Mouse (Mus musculus) granulocyte monocyte progenitor cell, adult 5-6 weeks (primary cell): ENCODE measurements at regions not wholly inside any gene's neighbourhood (a gene's known extent, or its start where the extent isn't known, plus 50 kb on each side); places are given as distances from the start of the nearest gene placed in this dataset.

ENCODE experiments used
- ATAC-seq: replicated peaks from 2 replicates; pipeline ENCODE4 v1.8.0; 2016; ENCODE audit warnings: mild to moderate bottlenecking, moderate TSS enrichment, inconsistent platforms; ENCODE audit not compliant: poor library complexity, severe bottlenecking

DNA sequence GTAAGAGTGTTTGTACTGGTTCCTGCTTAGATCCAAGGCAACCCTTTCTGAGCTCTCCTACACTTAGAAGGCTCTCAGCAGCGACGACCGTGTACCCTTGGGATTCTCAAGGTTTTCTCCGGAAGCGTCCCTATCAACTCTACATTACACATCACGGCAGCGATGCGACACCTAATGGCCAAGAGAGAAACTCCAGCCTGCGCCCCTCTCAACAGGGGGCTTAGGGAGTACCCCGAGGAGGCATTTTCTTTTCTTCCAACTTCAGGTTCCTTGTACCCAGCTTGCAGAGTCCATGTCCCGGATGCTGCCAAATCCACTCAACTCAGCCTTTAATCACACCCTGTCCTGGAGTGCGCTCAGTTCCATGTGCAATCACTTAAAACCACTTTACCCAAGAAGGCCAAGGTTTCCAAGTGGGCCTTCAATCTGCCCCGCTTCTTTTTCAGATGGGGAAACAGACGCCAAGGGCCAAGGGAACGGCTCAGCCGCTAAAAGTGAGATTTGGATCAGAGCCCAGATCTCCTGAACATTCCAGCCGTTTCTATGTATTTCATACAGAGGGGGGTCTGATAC, 186.9 kb upstream of the Fbxo11 start:
- peak; percentile 70 for ATAC-seq

- peak; percentile 67 for ATAC-seq
Observed at GRCm38 (mm10) chr17:88255744-88256598, 184.5 kb upstream of the Foxn2 start.

- ATAC-seq: peak; percentile 62
Observed at GRCm38 (mm10) chr17:88256599-88257544, 183.6 kb upstream of the Foxn2 start.

DNA sequence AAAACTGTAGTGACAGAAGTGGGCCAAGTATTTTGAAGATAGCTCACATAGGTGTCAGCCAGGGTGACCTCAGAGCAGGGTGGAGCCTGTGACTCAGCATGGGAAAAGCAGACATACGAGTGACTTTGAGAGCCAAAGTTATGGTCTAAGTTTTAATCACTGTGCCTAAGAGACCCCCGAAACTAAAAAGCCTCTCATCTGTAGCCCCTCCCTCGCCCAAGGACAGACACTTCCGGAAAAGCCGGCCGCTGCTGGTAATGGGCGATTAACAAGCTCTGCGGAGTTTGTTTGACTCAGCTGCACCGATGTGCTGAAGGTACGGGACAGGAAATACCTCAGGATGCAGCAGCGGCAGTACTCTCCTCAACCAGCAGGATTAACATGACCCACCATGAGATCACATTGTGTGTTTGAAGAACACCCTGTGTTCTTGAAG, 182.1 kb upstream of the Foxn2 start:
- ATAC-seq: peak; percentile 51

- ATAC-seq: no peak
Observed at GRCm38 (mm10) chr17:88260176-88260575, 180.3 kb upstream of the Foxn2 start.

DNA sequence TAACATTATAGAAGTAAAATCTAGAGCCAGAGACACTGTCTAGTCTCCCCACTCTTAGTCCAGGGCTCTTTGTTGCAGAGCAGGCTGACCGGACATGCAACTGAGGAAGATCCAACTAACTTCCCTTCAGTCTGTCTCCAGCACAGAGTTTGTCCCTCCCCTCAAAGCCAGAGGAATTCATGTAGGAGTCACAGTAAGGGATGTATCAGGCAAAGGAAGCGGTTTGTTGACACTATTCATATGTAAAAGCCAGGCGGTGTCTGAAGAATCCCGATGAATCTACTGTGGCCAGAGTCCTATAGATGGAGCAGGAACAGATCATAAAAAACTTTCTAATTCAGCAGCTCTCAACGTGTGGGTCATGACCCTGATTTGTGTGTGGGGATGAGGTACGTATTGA, 179.7 kb upstream of the Foxn2 start:
- no peak for ATAC-seq

GRCm38 (mm10) chr17:88261556-88261955, 179.0 kb upstream of the Foxn2 start:
- ATAC-seq: no peak

- ATAC-seq: no peak
Observed at GRCm38 (mm10) chr17:88262326-88263187, 178.0 kb upstream of the Foxn2 start.

- ATAC-seq: no peak
Observed at GRCm38 (mm10) chr17:88265291-88265690, 175.2 kb upstream of the Foxn2 start.

DNA sequence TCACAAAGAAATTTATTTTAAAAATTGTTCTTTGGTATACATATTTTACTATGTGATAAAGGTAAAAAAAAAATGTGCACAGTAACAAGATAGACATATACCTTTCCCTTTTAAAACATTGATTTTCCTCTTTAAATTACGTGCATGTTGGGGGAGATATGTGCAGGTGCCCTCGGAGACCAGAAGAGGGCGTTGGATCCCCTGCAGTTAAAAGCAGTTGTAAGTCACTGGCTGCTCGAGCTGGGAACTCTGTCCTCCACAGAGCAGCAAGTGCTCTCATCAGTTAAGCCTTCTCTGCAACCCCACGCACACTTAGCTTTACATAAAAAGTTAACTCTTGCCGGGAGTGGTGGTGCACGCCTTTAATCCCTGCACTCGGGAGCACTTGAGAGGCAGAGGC, 172.3 kb upstream of the Foxn2 start:
- no peak for ATAC-seq

GRCm38 (mm10) chr17:88268802-88269201, 171.7 kb upstream of the Foxn2 start:
- no peak for ATAC-seq

GRCm38 (mm10) chr17:88270896-88271295, 169.6 kb upstream of the Foxn2 start:
- no peak for ATAC-seq

DNA sequence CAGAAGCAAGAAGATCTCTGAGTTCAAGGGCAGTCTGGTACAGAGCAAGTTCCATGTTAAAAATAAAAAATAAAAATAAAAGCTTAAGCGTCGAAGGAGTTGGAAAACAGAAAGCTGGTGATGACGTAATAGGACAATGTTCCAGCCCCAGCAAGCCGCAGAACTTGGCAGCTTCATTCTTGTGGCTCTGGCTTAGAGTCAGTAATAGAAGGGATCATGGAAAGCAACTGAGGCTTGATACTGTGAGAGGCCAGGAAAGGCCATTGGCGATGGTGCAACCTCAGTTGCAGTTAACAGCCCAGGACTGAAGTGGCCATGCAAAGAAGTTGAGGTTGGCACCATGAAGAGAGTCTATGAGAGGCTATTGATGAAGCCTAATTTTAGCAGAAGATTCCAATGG, 168.3 kb upstream of the Foxn2 start:
- no peak for ATAC-seq

DNA sequence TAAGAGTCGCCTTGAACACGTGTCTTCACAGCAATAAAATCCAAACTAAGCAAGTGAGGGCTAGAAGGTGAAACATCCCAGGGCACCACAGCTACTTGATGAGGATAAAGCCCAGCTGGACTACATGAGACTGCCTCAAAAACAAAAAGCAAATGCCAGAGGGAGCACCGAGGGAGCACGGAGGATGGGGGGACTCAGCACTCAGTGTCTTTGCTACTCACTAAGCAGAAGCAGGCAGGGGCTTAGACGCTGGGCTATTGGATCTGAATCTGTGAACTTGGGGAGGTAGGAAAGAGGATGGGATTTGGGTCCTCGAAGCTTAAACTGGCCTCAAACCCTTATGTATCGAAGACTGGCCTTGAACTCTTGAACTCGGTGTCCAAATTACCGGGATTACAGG, 167.0 kb upstream of the Foxn2 start:
- no peak for ATAC-seq

DNA sequence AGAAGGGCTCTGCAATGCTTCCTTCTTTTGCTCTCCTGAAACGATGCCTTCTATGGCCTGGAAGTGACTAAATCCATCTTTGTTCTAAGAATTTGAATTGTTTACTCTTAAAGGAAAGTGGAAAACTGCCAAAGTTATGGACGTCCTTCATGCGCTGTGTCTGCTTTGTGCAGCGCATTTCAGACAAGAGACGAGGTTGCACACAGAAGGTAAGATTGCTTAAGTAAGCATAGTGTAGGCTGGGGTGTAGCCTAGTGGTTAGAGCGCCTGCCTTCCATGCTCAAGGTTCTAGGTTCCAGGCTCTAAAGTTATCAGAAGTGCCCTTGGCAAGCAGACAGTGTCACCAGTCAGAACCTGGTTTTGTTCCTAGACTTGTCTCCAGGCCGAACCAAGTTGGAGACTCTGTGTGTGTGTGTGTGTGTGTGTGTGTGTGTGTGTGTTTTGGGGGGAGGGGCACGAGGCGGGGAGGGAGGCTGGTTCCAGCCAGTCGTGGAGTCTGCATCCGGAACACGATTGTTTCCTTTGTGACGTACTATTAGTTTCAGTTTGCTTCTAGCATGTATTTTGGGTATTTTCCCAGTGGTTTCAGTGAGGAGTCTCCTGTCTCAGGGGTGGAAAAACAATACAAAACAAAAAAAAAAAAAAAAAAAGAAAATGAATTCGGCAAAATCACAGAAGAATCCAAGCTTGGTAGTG, 166.4 kb upstream of the Foxn2 start:
- peak; percentile 59 for ATAC-seq

DNA sequence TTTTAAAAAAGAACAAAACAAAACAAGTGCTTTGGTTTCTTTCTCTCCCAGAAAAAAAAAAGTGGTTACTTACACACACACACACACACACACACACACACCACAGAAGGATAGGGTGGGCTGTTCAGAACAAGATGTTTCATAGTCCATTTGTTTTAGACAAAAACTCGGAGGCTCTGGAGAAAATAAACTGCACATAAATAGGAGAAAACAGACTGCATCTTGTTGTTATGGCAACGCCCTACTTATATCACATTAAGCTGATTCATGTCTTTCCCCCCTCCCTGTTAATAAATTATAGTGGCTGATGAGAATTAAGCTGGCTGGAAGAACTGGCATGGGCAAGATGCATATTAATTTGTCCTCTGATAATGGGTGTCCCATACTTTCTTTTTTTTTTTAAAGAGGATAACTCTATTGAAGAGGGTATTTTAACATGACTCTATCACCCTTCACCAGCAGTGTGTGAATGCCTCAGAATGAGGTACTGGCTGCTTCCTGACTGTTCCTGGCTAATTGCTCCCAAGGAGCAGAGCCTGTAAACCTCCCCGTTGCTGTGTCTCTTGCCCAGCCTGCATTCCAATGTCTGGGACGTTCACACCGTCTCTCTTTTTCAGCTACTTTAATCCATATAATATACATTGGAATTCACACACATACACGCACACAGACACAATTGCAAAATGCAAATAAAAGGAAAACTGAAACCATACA, 165.6 kb upstream of the Foxn2 start:
- ATAC-seq: no peak

DNA sequence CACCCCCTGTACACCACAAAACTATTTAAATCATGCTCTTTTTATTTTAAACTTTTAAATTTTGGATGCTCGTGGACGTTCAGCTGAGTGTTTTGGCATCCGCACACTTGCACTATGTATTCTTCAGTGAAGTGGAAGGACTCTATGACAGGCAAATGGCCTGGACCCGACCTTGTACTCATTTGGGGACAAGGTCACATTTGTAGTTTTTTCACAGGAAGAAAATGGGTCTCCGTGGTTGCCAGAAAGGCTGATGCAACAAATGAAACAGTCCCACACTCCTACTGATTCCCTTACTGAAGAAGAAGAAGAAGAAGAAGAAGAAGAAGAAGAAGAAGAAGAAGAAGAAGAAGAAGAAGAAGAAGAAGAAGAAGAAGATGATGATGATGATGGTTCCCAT, 160.9 kb upstream of the Foxn2 start:
- peak; percentile 33; the same call in 1 of the 2 replicates for ATAC-seq

- no peak for ATAC-seq
Observed at GRCm38 (mm10) chr17:88282711-88283110, 157.8 kb upstream of the Foxn2 start.

GRCm38 (mm10) chr17:88284477-88284876, 156.0 kb upstream of the Foxn2 start:
- ATAC-seq: peak; percentile 84
